Mouse (Mus musculus): ENCODE data around the gene Gprin2. TPM values are rescaled to one million over a fixed set of nuclear protein-coding genes. Genes with fewer than 3 reads are reported as not detected.

Gene Gprin2
- total RNA-seq, 2 experiments from 2014 or later, result 6.3 TPM

Other genes starting within 250 kb of the Gprin2 start
- gene Rbp3, start 247.7 kb downstream of the Gprin2 start, total RNA-seq (2021), result under 1 TPM in 1 of 2 experiments, not detected in 1; 0.06 TPM
- 1 to 10 TPM; 3.4 to 5.0 TPM for gene Zfp488, start 222.9 kb downstream of the Gprin2 start, total RNA-seq (2021)
- gene Gm30083, start 186.5 kb downstream of the Gprin2 start, total RNA-seq (2021), result not detected
- not detected for gene Gm5460, start 184.9 kb downstream of the Gprin2 start, total RNA-seq (2021)
- gene Antxrl, start 148.9 kb downstream of the Gprin2 start, total RNA-seq (2021), result not detected
- gene Anxa8, start 115.7 kb downstream of the Gprin2 start, total RNA-seq (2021), result under 1 TPM; 0.47 to 0.57 TPM
- gene A630023A22Rik, start 98.9 kb downstream of the Gprin2 start, total RNA-seq (2021), result not detected
- gene Npy4r, start 49.2 kb downstream of the Gprin2 start, total RNA-seq (2021), result not detected
- 1 to 10 TPM; 1.2 to 1.8 TPM for gene Syt15, start 17.9 kb upstream of the Gprin2 start, total RNA-seq (2021)
- gene Shld2, start 108.8 kb upstream of the Gprin2 start, total RNA-seq (2021), result 10 to 100 TPM; 10.4 to 11.3 TPM
- 100 to 1,000 TPM; 339 to 352 TPM for gene Glud1, start 109.1 kb upstream of the Gprin2 start, total RNA-seq (2021)
- 1 to 10 TPM in 1 of 2 experiments, not detected in 1; 1.0 TPM for gene Fam25c, start 153.8 kb upstream of the Gprin2 start, total RNA-seq (2021)
- gene Sncg, start 173.1 kb upstream of the Gprin2 start, total RNA-seq (2021), result 1 to 10 TPM; 1.4 to 2.0 TPM
- 1 to 10 TPM; 3.8 to 5.1 TPM for gene Mmrn2, start 173.8 kb upstream of the Gprin2 start, total RNA-seq (2021)